Mouse (Mus musculus) forebrain, postnatal 0 days (tissue): ENCODE results near the gene Ebf1. TPM values are rescaled to one million over a fixed set of nuclear protein-coding genes. Genes with fewer than 3 reads are reported as not detected.

Source experiments
- ATAC-seq: fragments of 200-750 bp; cut with Nextera tagmentation; 2 replicates; pipeline ENCODE4 v1.8.0; 2017; ENCODE audit warnings: mild to moderate bottlenecking, moderate library complexity
- DNase-seq: peaks from one replicate; pipeline ENCODE4 v3.0.0-alpha.2; 2015
- H3K27ac ChIP-seq: fragments of 300-500 bp; sonication (generic); 2 replicates; pipeline ENCODE4 v1.5.1; 2014; ENCODE audit warnings: low read depth, mild to moderate bottlenecking, antibody characterized with exemption, low read length, moderate library complexity, mixed read lengths
- H3K27me3 ChIP-seq: fragments of 300-500 bp; sonication (generic); 2 replicates; pipeline ENCODE4 v1.6.1; 2014; ENCODE audit warnings: mild to moderate bottlenecking, low read length, mixed read lengths; ENCODE audit not compliant: insufficient read depth
- H3K36me3 ChIP-seq: fragments of 300-500 bp; sonication (generic); 2 replicates; pipeline ENCODE4 v1.6.1; 2014; ENCODE audit warnings: mild to moderate bottlenecking, moderate library complexity; ENCODE audit not compliant: insufficient read depth
- H3K4me1 ChIP-seq: fragments of 300-500 bp; sonication (generic); 2 replicates; pipeline ENCODE4 v1.6.1; 2014; ENCODE audit warnings: antibody characterized with exemption; ENCODE audit not compliant: insufficient read depth
- H3K4me2 ChIP-seq: fragments of 300-500 bp; sonication (generic); 2 replicates; pipeline ENCODE4 v1.6.1; 2014; ENCODE audit warnings: low read depth, mild to moderate bottlenecking, moderate library complexity
- H3K4me3 ChIP-seq: fragments of 300-500 bp; sonication (generic); 2 replicates; pipeline ENCODE4 v1.5.1; 2014; ENCODE audit warnings: low read depth, low read length, mixed read lengths
- H3K9ac ChIP-seq: fragments of 300-500 bp; sonication (generic); 2 replicates; pipeline ENCODE4 v1.6.1; 2014; ENCODE audit warnings: mild to moderate bottlenecking
- H3K9me3 ChIP-seq: fragments of 300-500 bp; sonication (generic); 2 replicates; pipeline ENCODE4 v1.6.1; 2016; ENCODE audit warnings: low read length
- CTCF ChIP-seq: sonication (generic); IDR thresholded peaks from 2 replicates; pipeline ENCODE4 v1.5.1; 2016; ENCODE audit warnings: antibody characterized with exemption, control low read depth, low read depth
- WGBS: fragments of 180-500 bp; shearing (Covaris S2); extraction: QIAGEN DNeasy Blood & Tissue Kit; methylation state at CpG from one replicate; pipeline ENCODE4 v1.1.7; 2014; 5-methylcytosine and 5-hydroxymethylcytosine counted together
- polyA plus RNA-seq: library from polyadenylated mRNA; unstranded; fragments of >200 nt; fragmentation: Nextera tagmentation; extraction: Ambion mirVana; gene quantifications from 2 replicates; pipeline ENCODE4 v1.2.1, GENCODE M21; 2015
- total RNA-seq: library from RNA; depleted of rRNA; stranded (reverse); fragments of >200 nt; gene quantifications from 2 replicates; pipeline ENCODE4 v1.2.3, GENCODE M21; 2014

Ebf1 gene
- total and polyA plus RNA-seq, 2 experiments from 2014 or later: 12.9 to 20.6 TPM

DNA sequence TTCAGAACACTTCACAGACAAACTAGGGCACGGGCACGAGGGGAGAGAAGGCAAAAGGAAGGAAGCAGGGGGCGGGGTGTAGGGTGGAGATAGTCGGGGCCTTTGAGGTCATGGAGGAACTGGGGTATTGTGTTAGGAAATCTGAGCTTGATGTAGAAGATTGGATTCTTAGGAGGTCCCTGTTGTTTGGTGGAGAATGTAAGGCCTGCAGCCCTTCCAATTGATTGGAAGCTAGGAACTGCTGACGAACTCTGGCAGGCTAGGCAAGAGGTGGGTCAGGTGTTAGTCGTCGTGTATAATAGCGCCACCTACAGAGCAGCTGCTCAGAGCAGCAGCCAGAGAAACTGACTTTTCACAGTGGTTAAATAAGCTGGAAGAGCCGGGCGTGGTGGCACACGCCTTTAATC is 35.8 kb upstream of the Ebf1 start:
- no peak for ATAC-seq
- Histone ChIP-seq H3K27me3 (no peaks in the 10 kb centered on the region), H3K4me3 (no peak overlapping the region), H3K9ac (no peak overlapping the region), H3K27ac (no peak overlapping the region), H3K36me3 (no peaks in the 10 kb centered on the region), H3K9me3 (no peaks in the 10 kb centered on the region), H3K4me2 (no peak overlapping the region), H3K4me1 (no peaks in the 10 kb centered on the region)
- TF ChIP-seq CTCF: peak; percentile 34
- peak; percentile 9 for DNase-seq
- 34% methylated on average over 11 of the region's 11 CpGs for WGBS

DNA sequence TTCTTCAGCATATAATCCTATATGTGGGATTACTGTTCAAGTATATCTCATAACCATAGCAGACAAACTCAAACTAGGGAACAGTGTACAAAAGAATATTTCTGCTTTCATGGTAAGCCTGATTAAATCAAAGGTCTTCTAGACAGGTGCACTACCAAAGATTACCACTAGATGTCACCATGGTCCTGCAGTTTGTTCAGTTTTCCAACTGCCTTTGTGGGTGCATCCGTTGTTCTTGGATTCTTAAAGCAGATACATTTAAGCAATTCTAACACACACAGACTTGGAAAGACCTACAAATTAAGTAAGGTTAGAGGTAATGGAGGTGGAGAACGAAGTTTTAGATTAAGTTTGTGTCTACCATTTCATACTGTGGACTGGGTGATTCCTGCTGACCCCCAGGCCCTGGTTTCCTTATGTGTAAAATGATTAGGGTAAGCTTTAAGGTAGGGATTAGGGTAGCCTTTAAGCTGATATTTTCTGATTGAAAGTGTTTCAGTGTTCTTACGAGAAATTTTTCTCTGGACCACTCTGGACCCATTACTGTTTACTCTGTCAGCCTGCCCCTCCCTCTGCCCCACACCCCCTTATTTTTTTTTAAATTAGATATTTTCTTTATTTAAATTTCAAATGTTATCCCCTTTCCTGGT is 30.9 kb upstream of the Ebf1 start:
- Histone ChIP-seq H3K9me3 (no peaks in the 10 kb centered on the region), H3K4me1 (no peaks in the 10 kb centered on the region), H3K36me3 (no peaks in the 10 kb centered on the region), H3K9ac (no peak overlapping the region), H3K4me3 (no peak overlapping the region), H3K4me2 (no peak overlapping the region), H3K27me3 (no peaks in the 10 kb centered on the region), H3K27ac (no peak overlapping the region)
- WGBS: 12% methylated on average over 3 of the region's 3 CpGs
- peak; percentile 95 for TF ChIP-seq CTCF
- peak; percentile 95 for DNase-seq
- peak; percentile 78 for ATAC-seq

GRCm38 (mm10) chr11:44593016-44593415 is 24.1 kb upstream of the Ebf1 start:
- no peak overlapping the region for H3K4me2 ChIP-seq
- no peaks in the 10 kb centered on the region for H3K9me3 ChIP-seq
- DNase-seq (no peak), ATAC-seq (no peak)
- no peaks in the 10 kb centered on the region for H3K4me1 ChIP-seq
- H3K36me3 ChIP-seq: no peaks in the 10 kb centered on the region
- no peak overlapping the region for H3K4me3 ChIP-seq
- no peak overlapping the region for H3K9ac ChIP-seq
- TF ChIP-seq CTCF: no peak
- 93% methylated on average over 6 of the region's 6 CpGs for WGBS
- H3K27me3 ChIP-seq: no peaks in the 10 kb centered on the region
- H3K27ac ChIP-seq: no peak overlapping the region

GRCm38 (mm10) chr11:44594768-44595167 is 22.3 kb upstream of the Ebf1 start:
- DNase-seq (no peak), ATAC-seq (no peak)
- no peak overlapping the region for H3K4me2 ChIP-seq
- H3K27me3 ChIP-seq: no peaks in the 10 kb centered on the region
- no peaks in the 10 kb centered on the region for H3K9me3 ChIP-seq
- H3K27ac ChIP-seq: no peak overlapping the region
- H3K36me3 ChIP-seq: no peaks in the 10 kb centered on the region
- H3K4me1 ChIP-seq: no peaks in the 10 kb centered on the region
- H3K4me3 ChIP-seq: no peak overlapping the region
- H3K9ac ChIP-seq: no peak overlapping the region
- no peak for TF ChIP-seq CTCF
- WGBS: 86% methylated on average over 3 of the region's 3 CpGs

DNA sequence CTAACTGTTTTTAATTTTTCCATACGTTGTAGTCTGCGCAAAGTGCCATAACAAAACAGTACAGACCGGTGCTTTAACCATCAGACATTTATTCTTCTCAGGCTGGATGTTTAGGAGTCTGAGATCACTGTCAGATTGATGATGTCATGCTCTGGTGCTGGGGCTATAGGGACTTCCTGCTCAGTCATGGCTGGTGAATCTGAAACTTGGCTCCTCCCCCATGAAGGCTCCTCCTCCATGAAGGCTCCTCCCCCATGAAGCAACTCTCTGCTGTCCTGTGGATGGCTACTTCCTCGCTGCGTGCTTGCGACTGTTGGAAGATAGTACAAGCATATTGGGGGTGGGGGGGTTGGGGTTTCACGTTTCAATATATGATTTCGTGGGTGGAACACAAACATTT is 10.2 kb upstream of the Ebf1 start:
- no peaks in the 10 kb centered on the region for H3K4me1 ChIP-seq
- H3K9me3 ChIP-seq: no peaks in the 10 kb centered on the region
- no peak for TF ChIP-seq CTCF
- H3K4me2 ChIP-seq: no peak overlapping the region
- H3K36me3 ChIP-seq: no peaks in the 10 kb centered on the region
- no peak overlapping the region for H3K4me3 ChIP-seq
- WGBS: 94% methylated on average over 8 of the region's 8 CpGs
- DNase-seq (no peak), ATAC-seq (no peak)
- H3K9ac ChIP-seq: no peak overlapping the region
- H3K27ac ChIP-seq: no peak overlapping the region
- peaks cover 25% of the 10 kb centered on the region for H3K27me3 ChIP-seq

- H3K27ac ChIP-seq: no peak overlapping the region
- no peak for TF ChIP-seq CTCF
- 0 out of 2 replicates have a peak, but pooled peaks cover 6% of the 10 kb centered on the region for H3K4me1 ChIP-seq
- no peak overlapping the region for H3K4me3 ChIP-seq
- ATAC-seq (no peak), DNase-seq (no peak)
- no peak overlapping the region for H3K4me2 ChIP-seq
- no peaks in the 10 kb centered on the region for H3K9me3 ChIP-seq
- peaks cover 42% of the 10 kb centered on the region for H3K27me3 ChIP-seq
- no peak overlapping the region for H3K9ac ChIP-seq
- H3K36me3 ChIP-seq: no peaks in the 10 kb centered on the region
- WGBS: 77% methylated on average over 11 of the region's 11 CpGs
Observed at GRCm38 (mm10) chr11:44608646-44609045, 8.5 kb upstream of the Ebf1 start.

DNA sequence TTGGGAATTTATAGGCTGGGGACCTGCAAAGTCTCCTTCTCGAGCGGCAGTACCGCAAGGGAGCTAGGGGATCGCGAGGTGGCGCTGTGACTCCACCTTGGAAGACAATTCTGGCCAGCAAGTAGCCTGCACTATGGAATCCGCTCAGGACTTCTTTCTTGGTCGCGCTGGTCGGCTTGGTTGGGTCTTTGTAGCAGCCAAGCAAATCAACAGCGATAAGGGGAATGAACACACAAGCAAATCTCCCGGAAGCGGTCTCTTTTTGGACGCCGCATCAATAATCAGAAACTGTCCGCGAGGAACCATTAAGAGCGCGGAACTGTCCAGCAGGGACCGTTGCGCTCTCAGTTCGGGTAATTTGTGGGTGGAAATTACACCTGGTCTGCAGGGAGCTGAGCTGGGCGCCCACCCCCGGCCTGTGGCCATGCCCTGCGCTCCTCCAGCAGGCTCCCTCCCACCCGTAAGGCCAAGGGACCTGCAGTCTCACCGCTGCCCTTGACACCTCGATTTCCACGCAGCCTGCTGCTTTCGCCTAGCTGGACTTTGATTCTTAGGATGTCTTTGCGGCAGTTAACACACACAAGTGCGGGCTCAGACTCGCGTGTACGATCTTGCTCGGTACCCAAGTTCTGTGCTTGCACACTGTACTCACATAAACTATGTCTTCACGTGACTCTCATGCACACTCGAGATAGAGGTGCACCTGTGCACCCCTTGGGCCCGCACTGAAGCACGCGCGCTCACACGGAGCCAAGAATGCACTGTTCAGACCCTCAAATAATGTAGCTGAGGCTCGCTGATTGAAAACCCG is 5.9 kb upstream of the Ebf1 start:
- DNase-seq (peak; percentile 93), ATAC-seq (peak; percentile 90)
- Histone ChIP-seq H3K27ac (no peak overlapping the region), H3K9me3 (no peaks in the 10 kb centered on the region), H3K4me2 (peak overlapping the region; percentile 78), H3K36me3 (no peaks in the 10 kb centered on the region), H3K4me3 (peak overlapping the region; percentile 32), H3K27me3 (peaks cover 65% of the 10 kb centered on the region), H3K4me1 (0 out of 2 replicates have a peak, but pooled peaks cover 6% of the 10 kb centered on the region), H3K9ac (0 out of 2 replicates have a peak overlapping the region, but pooled peaks have one; percentile 19)
- 1% methylated on average over 45 of the region's 45 CpGs for WGBS
- TF ChIP-seq CTCF: peak; percentile 96
